Mouse (Mus musculus) cortical plate, adult 2 months (tissue): ENCODE measurements at regions not wholly inside any gene's neighbourhood (a gene's known extent, or its start where the extent isn't known, plus 50 kb on each side); places are given as distances from the start of the nearest gene placed in this dataset.

ENCODE experiments used
- CTCF ChIP-seq: fragments of 200-500 bp; IDR thresholded peaks from 2 replicates; pipeline ENCODE4 v1.5.1; 2011; ENCODE audit warnings: mild to moderate bottlenecking, control low read depth, low read length; ENCODE audit not compliant: insufficient read depth; ENCODE audit errors: extremely low read depth
- POLR2A ChIP-seq: fragments of 200-500 bp; IDR thresholded peaks from 2 replicates; pipeline ENCODE4 v1.6.1; 2011; ENCODE audit warnings: mild to moderate bottlenecking, low read length, control low read depth; ENCODE audit not compliant: insufficient read depth; ENCODE audit errors: extremely low read depth

GRCm38 (mm10) chr12:51196289-51196688 is 151.6 kb upstream of the G2e3 start:
- TF ChIP-seq CTCF (no peak), POLR2A (no peak)
